Mouse (Mus musculus): ENCODE measurements at regions not wholly inside any gene's neighbourhood (a gene's known extent, or its start where the extent isn't known, plus 50 kb on each side); places are given as distances from the start of the nearest gene placed in this dataset.

DNA sequence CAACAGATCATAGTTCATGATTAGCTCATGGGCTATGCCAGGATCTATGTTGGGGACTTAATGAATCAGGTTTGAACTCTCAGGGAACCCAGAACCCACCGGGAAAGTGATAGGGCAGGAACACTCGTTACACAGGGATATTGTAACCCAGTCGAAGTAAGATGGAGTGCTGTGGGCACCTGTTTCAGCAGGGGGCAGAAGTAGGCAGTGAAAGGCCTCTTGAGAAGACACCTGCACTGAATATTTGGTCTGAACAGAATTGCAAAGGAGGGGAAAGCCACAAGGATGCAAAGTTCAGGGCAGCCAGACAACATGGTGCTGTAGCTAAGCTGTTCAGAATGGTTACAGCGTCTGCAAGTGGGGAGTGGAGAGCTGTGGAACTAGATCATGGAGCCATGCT, 129.9 kb upstream of the Tut7 start:
- TF ChIP-seq POLR2AphosphoS2 (IDR thresholded peaks at IDR 0.05; ENCODE audit: low read depth, low read length): no peak
- no peak for TF ChIP-seq ETS1 (conservative IDR thresholded peaks at IDR 0.05; ENCODE audit: low read depth, low read length)
- no peak for TF ChIP-seq ZKSCAN1 (IDR thresholded peaks at IDR 0.05; ENCODE audit: borderline replicate concordance, low read depth, low read length)
- TF ChIP-seq ZC3H11A (IDR thresholded peaks at IDR 0.05; ENCODE audit: low read depth, low read length): no peak
- dilution Hi-C loops (cut with MboI; ENCODE audit: extremely low pct_ligation_motif_present, extremely low pct_unique_long_range_greater_than_20kb, low sequenced_read_pairs): no loop called here
- no peak overlapping the region for H3K4me2 ChIP-seq (ENCODE audit: insufficient read depth, low read depth, poor library complexity, severe bottlenecking)
- H3K9me3 ChIP-seq (replicated peaks; ENCODE audit: low read length): peaks cover 63% of the 10 kb centered on the region
- H3K79me2 ChIP-seq (replicated peaks; ENCODE audit: control insufficient read depth, extremely low read depth, insufficient read depth, poor library complexity, severe bottlenecking): no peaks in the 10 kb centered on the region
- H3K27ac ChIP-seq (ENCODE audit: insufficient read depth, low read depth): no peak overlapping the region
- no peak for DNase-seq (ENCODE audit: extremely low read depth)
- H3K4me1 ChIP-seq (ENCODE audit: control insufficient read depth in 1 of 2, insufficient read depth in 2 of 2): no peaks in the 10 kb centered on the region
- no peak overlapping the region for H3K4me3 ChIP-seq (replicated peaks in 1 of 3; ENCODE audit: low read depth in 2 of 3, low read length in 2 of 3, poor library complexity in 1 of 3)
- in situ Hi-C loops (cut with MboI; ENCODE audit: low pct_ligation_motif_present, low pct_unique_long_range_greater_than_20kb, low sequenced_read_pairs): no loop called here
- no peak overlapping the region for H3K9ac ChIP-seq (ENCODE audit: insufficient read depth, low read depth)
- H3K36me3 ChIP-seq (replicated peaks in 1 of 2; ENCODE audit: control insufficient read depth in 1 of 2, insufficient read depth in 1 of 2, low read length in 1 of 2): no peaks in the 10 kb centered on the region
- H3K27me3 ChIP-seq (replicated peaks): no peaks in the 10 kb centered on the region

DNA sequence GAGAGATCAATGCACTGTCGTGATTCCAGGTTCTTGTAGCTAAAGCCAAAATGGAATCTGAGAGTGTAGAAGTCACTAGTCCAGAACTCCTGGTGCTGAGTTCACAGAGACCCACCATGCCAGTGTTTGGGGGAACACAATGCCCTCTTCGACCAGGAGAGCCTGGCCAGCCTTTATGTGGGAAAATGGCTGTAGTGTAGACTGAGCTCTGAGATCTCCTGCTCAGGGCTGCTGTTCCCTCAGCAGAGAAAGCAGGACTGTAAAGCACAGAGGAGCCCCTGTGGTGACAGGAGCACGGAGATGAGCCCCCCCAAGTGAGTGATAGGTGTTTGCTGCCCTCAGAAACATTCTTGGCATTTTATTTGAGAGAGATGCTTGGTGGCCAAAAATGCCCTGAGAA, 129.2 kb upstream of the Tut7 start:
- no peaks in the 10 kb centered on the region for H3K27me3 ChIP-seq (replicated peaks)
- H3K9me3 ChIP-seq (replicated peaks; ENCODE audit: low read length): peaks cover 65% of the 10 kb centered on the region
- no peaks in the 10 kb centered on the region for H3K4me1 ChIP-seq (ENCODE audit: control insufficient read depth in 1 of 2, insufficient read depth in 2 of 2)
- H3K4me2 ChIP-seq (ENCODE audit: insufficient read depth, low read depth, poor library complexity, severe bottlenecking): no peak overlapping the region
- H3K4me3 ChIP-seq (replicated peaks in 1 of 3; ENCODE audit: low read depth in 2 of 3, low read length in 2 of 3, poor library complexity in 1 of 3): no peak overlapping the region
- no peak overlapping the region for H3K9ac ChIP-seq (ENCODE audit: insufficient read depth, low read depth)
- TF ChIP-seq SIN3A (IDR thresholded peaks at IDR 0.05; ENCODE audit: low read length): no peak
- TF ChIP-seq JUN (IDR thresholded peaks at IDR 0.05; ENCODE audit: insufficient read depth, low read depth, low read length): no peak
- TF ChIP-seq ZC3H11A (IDR thresholded peaks at IDR 0.05; ENCODE audit: low read depth, low read length): no peak
- TF ChIP-seq CHD1 (IDR thresholded peaks at IDR 0.05; ENCODE audit: low read depth, low read length): no peak
- in situ Hi-C loops (cut with MboI; ENCODE audit: low pct_ligation_motif_present, low pct_unique_long_range_greater_than_20kb, low sequenced_read_pairs) (no loop called here), dilution Hi-C loops (cut with MboI; ENCODE audit: extremely low pct_ligation_motif_present, extremely low pct_unique_long_range_greater_than_20kb, low sequenced_read_pairs) (no loop called here)
- DNase-seq (ENCODE audit: extremely low read depth): no peak
- no peak overlapping the region for H3K27ac ChIP-seq (ENCODE audit: insufficient read depth, low read depth)
- no peaks in the 10 kb centered on the region for H3K79me2 ChIP-seq (replicated peaks; ENCODE audit: control insufficient read depth, extremely low read depth, insufficient read depth, poor library complexity, severe bottlenecking)
- H3K36me3 ChIP-seq (replicated peaks in 1 of 2; ENCODE audit: control insufficient read depth in 1 of 2, insufficient read depth in 1 of 2, low read length in 1 of 2): no peaks in the 10 kb centered on the region

DNA sequence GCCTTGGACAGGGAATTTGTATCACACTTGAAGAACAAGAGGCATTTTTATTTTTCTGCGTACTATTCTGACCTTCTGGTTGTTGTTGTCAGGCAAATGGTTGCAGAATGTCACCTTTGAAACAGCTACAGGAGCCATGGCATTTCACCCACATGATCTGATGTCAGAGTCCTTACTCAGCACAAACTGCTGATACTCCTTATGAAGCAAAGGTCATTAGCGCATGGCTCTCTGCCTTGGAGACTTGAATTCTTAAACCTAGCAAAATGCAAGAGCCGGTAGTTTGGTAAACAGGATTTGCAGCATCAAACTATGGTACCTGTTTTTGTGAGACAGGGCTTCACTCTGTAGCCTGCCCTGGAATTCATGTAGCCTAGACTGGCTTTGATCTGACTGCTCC, 127.3 kb upstream of the Tut7 start:
- no peaks in the 10 kb centered on the region for H3K36me3 ChIP-seq (replicated peaks in 1 of 2; ENCODE audit: control insufficient read depth in 1 of 2, insufficient read depth in 1 of 2, low read length in 1 of 2)
- H3K9ac ChIP-seq (ENCODE audit: insufficient read depth, low read depth): no peak overlapping the region
- H3K79me2 ChIP-seq (replicated peaks; ENCODE audit: control insufficient read depth, extremely low read depth, insufficient read depth, poor library complexity, severe bottlenecking): no peaks in the 10 kb centered on the region
- H3K4me1 ChIP-seq (ENCODE audit: control insufficient read depth in 1 of 2, insufficient read depth in 2 of 2): no peaks in the 10 kb centered on the region
- in situ Hi-C loops (cut with MboI; ENCODE audit: low pct_ligation_motif_present, low pct_unique_long_range_greater_than_20kb, low sequenced_read_pairs): no loop called here
- H3K27me3 ChIP-seq (replicated peaks): no peaks in the 10 kb centered on the region
- dilution Hi-C loops (cut with MboI; ENCODE audit: extremely low pct_ligation_motif_present, extremely low pct_unique_long_range_greater_than_20kb, low sequenced_read_pairs): no loop called here
- H3K4me2 ChIP-seq (ENCODE audit: insufficient read depth, low read depth, poor library complexity, severe bottlenecking): no peak overlapping the region
- no peak overlapping the region for H3K4me3 ChIP-seq (replicated peaks in 1 of 3; ENCODE audit: low read depth in 2 of 3, low read length in 2 of 3, poor library complexity in 1 of 3)
- no peak for TF ChIP-seq IRF4 (IDR thresholded peaks at IDR 0.05; ENCODE audit: low read depth, low read length)
- no peak for TF ChIP-seq UBTF (IDR thresholded peaks at IDR 0.05; ENCODE audit: low read depth, low read length)
- no peak for TF ChIP-seq CTCF (conservative IDR thresholded peaks at IDR 0.05 in 1 of 2, IDR thresholded peaks at IDR 0.05 in 1 of 2; ENCODE audit: low read depth in 2 of 2, low read length in 2 of 2)
- H3K27ac ChIP-seq (ENCODE audit: insufficient read depth, low read depth): no peak overlapping the region
- DNase-seq (ENCODE audit: extremely low read depth): no peak
- H3K9me3 ChIP-seq (replicated peaks; ENCODE audit: low read length): peaks cover 70% of the 10 kb centered on the region

Measured in CH12.LX (cell line).